ENCODE assay signal across 8 mouse cellular contexts in genomic region chr9:99799387-99800021, GRCm38 (mm10).
A peak's percentile ranks its signal among the peaks of the same experiment; 100 is the strongest.
DNase-seq lines count a peak whose midpoint lies in the region; ATAC-seq lines count a peak whose summit lies in the region.

No protein-coding gene starts in this region.

- peak overlapping the region; percentile 50 for H3K9ac ChIP-seq in kidney, embryonic 16.5 days (replicated peaks; ENCODE audit: low read length)
- 0 out of 2 replicates have a peak overlapping the region, but pooled peaks have one; percentile 14 for H3K9ac ChIP-seq in midbrain, embryonic 15.5 days

- H3K4me2 ChIP-seq in kidney, embryonic 16.5 days (replicated peaks; ENCODE audit: low read depth, low read length): peak overlapping the region; percentile 62
- H3K4me2 ChIP-seq in midbrain, embryonic 15.5 days: peak overlapping the region; percentile 55

- ATAC-seq in cerebellum, adult (ENCODE audit: insufficient number of reproducible peaks, low FRiP score, low TSS enrichment): no peak
- peak; percentile 94 for ATAC-seq in kidney, embryonic 16.5 days (ENCODE audit: low FRiP score, low TSS enrichment)
- peak; percentile 94 for ATAC-seq in midbrain, embryonic 15.5 days (replicated peaks)

- peak overlapping the region; percentile 41 for H3K27ac ChIP-seq in kidney, embryonic 16.5 days (ENCODE audit: low read length)
- peak overlapping the region; percentile 60 for H3K27ac ChIP-seq in midbrain, embryonic 15.5 days

- peak; percentile 13 to 15 for DNase-seq in cerebellum, postnatal 14 days
- DNase-seq in right cerebral cortex, adult 2 months (ENCODE audit: low spot score in 2 of 2): peak; percentile 8
- no peak for DNase-seq in right cerebral cortex, postnatal 14 days
- DNase-seq in thymus, adult 18-20 months: no peak
- no peak for DNase-seq in urinary bladder, postnatal 25 days (ENCODE audit: low spot score)

- H3K4me3 ChIP-seq in kidney, embryonic 16.5 days (ENCODE audit: low read length): peak overlapping the region; percentile 35
- H3K4me3 ChIP-seq in midbrain, embryonic 15.5 days: peak overlapping the region; percentile 27

- peaks cover 8% of the 10 kb centered on the region; the same call in 1 of the 2 replicates for H3K4me1 ChIP-seq in kidney, embryonic 16.5 days (ENCODE audit: insufficient read depth, low read length)
- H3K4me1 ChIP-seq in midbrain, embryonic 15.5 days: peaks cover 24% of the 10 kb centered on the region

- no peaks in the 10 kb centered on the region for H3K9me3 ChIP-seq in kidney, embryonic 16.5 days (ENCODE audit: low read length)
- no peaks in the 10 kb centered on the region for H3K9me3 ChIP-seq in midbrain, embryonic 15.5 days

- no peaks in the 10 kb centered on the region for H3K27me3 ChIP-seq in kidney, embryonic 16.5 days (ENCODE audit: insufficient read depth, low read length)
- H3K27me3 ChIP-seq in midbrain, embryonic 15.5 days (replicated peaks): no peaks in the 10 kb centered on the region; the same call in 1 of the 2 replicates

- WGBS in kidney, embryonic 16.5 days: 1% methylated on average over 16 of the region's 16 CpGs
- WGBS in midbrain, embryonic 15.5 days: under 1% methylated on average over 16 of the region's 16 CpGs

- no peaks in the 10 kb centered on the region for H3K36me3 ChIP-seq in kidney, embryonic 16.5 days (ENCODE audit: insufficient read depth, low read length)
- H3K36me3 ChIP-seq in midbrain, embryonic 15.5 days (replicated peaks): no peaks in the 10 kb centered on the region

Comparison
In these comparisons a context has a peak if more than half of its experiments do, and no peak if none do; other contexts are left out.
1. DNase-seq: peak in cerebellum, postnatal 14 days (2 of 2) and right cerebral cortex, adult 2 months (2 of 2); none in right cerebral cortex, postnatal 14 days (single experiment), thymus, adult 18-20 months (0 of 2) and urinary bladder, postnatal 25 days (single experiment).